Mouse (Mus musculus): ENCODE results near the gene Vps11. TPM values are rescaled to one million over a fixed set of nuclear protein-coding genes. Genes with fewer than 3 reads are reported as not detected.
A peak's percentile ranks its signal among the peaks of the same experiment; 100 is the strongest.
"Not testable (repeated sequence)": the region's sequence is repeated elsewhere in the genome, so short reads cannot be mapped to it uniquely, and the experiment has no call there.

Gene Vps11
- polyA plus RNA-seq, 1 experiment from 2014 or later = 37.8 TPM

DNA sequence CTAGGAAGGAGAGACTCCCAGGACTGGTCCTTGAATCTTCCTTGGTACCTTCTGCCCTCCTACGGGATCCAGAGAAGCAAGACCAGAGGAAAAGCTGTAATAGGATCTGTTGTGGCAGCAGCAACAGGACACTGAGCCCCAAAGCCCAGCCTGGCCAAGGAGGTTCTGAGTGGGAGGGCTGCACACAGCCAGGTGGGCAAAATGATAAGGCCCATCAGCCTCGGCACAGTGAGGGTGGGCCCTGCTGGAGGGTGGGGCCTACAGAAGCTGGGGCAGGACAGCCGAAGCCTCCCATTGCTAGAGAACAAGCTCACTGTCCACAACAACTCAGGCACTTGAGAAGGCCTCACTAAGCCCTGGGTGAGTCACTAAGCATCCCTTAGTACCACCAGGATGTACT is 19.3 kb downstream of the Vps11 start:
- no peaks in the 10 kb centered on the region for H3K27me3 ChIP-seq (replicated peaks)
- no peak overlapping the region for H3K27ac ChIP-seq
- no peak overlapping the region for H3K9ac ChIP-seq
- 86% methylated on average over 3 of the region's 3 CpGs for WGBS
- ATAC-seq (ENCODE audit: low FRiP score, low read depth) = no peak
- no peaks in the 10 kb centered on the region for H3K9me3 ChIP-seq
- H3K4me1 ChIP-seq = peaks cover 17% of the 10 kb centered on the region
- 0 out of 2 replicates have a peak overlapping the region, but pooled peaks have one; percentile 5 for H3K4me2 ChIP-seq (replicated peaks)
- no peak overlapping the region; the same call in 1 of the 2 replicates for H3K4me3 ChIP-seq
- peaks cover 20% of the 10 kb centered on the region for H3K36me3 ChIP-seq

DNA sequence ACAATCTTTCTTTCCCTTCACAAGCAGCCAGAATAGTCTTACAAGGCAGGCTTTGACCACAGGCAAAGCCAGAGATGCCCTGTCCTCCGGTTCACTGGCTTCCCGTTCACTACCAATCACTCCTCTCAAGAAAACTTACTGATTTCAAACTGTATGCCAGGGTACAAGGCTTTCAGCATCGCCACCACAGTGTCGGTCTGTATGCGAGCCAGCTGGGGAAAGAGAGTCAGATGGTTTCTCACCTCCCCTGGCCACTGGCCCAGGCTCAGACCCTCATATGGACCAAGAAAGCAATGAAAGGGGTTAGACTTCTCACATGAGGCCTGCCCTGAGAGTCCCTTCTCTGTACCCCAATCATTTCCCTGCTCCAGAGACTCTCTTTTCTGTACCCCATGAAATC is 20.0 kb downstream of the Vps11 start:
- 89% methylated on average over 5 of the region's 5 CpGs for WGBS
- H3K27ac ChIP-seq = no peak overlapping the region

DNA sequence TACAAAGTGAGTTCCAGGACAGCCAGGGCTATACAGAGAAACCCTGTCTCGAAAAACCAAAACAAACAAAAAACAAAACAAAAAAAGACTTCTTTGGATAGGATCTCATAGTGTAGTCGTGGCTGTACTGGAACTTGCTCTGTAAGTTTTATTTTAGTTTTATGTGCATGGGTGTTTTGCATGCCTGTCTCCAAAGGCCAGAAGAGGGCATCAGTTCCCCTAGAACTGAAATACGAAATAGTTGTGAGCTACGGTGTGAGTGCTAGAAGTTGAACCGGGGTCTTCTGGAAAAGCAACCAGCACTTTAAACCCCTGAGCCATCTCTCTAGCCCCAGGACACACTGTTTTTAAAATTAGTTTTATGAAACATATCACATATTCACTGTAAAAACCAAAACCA is 22.9 kb downstream of the Vps11 start:
- WGBS = 88% methylated on average over 5 of the region's 5 CpGs
- H3K4me3 ChIP-seq = no peak overlapping the region
- H3K36me3 ChIP-seq = peaks cover 20% of the 10 kb centered on the region
- peaks cover 31% of the 10 kb centered on the region for H3K4me1 ChIP-seq
- H3K9me3 ChIP-seq = no peaks in the 10 kb centered on the region
- no peak overlapping the region for H3K9ac ChIP-seq
- H3K27ac ChIP-seq = no peak overlapping the region
- no peak for ATAC-seq (ENCODE audit: low FRiP score, low read depth)
- H3K4me2 ChIP-seq (replicated peaks) = no peak overlapping the region
- H3K27me3 ChIP-seq (replicated peaks) = no peaks in the 10 kb centered on the region

More for the DNA sequence above, 20.0 kb downstream of the Vps11 start:
- peaks cover 24% of the 10 kb centered on the region for H3K4me1 ChIP-seq
- H3K36me3 ChIP-seq = peaks cover 16% of the 10 kb centered on the region; the same call in 1 of the 2 replicates
- H3K4me3 ChIP-seq = no peak overlapping the region
- H3K27me3 ChIP-seq (replicated peaks) = no peaks in the 10 kb centered on the region
- no peak overlapping the region for H3K9ac ChIP-seq
- no peak overlapping the region for H3K4me2 ChIP-seq (replicated peaks)
- no peaks in the 10 kb centered on the region for H3K9me3 ChIP-seq
- ATAC-seq (ENCODE audit: low FRiP score, low read depth) = no peak

- H3K9me3 ChIP-seq = no peaks in the 10 kb centered on the region
- H3K27ac ChIP-seq = no peak overlapping the region
- peaks cover 30% of the 10 kb centered on the region for H3K36me3 ChIP-seq
- no peak for ATAC-seq (ENCODE audit: low FRiP score, low read depth)
- peak overlapping the region; percentile 83 for H3K4me2 ChIP-seq (replicated peaks)
- no peak overlapping the region for H3K9ac ChIP-seq
- 65% methylated on average over 9 of the region's 9 CpGs for WGBS
- H3K27me3 ChIP-seq (replicated peaks) = no peaks in the 10 kb centered on the region
- no peak overlapping the region for H3K4me3 ChIP-seq
- peaks cover 23% of the 10 kb centered on the region for H3K4me1 ChIP-seq
Observed at GRCm38 (mm10) chr9:44337436-44338169, 23.9 kb downstream of the Vps11 start.

- H3K36me3 ChIP-seq = peaks cover 35% of the 10 kb centered on the region
- 74% methylated on average over 3 of the region's 3 CpGs for WGBS
- H3K9me3 ChIP-seq = no peaks in the 10 kb centered on the region
- H3K27me3 ChIP-seq (replicated peaks) = no peaks in the 10 kb centered on the region
- H3K27ac ChIP-seq = no peak overlapping the region
- no peak for ATAC-seq (ENCODE audit: low FRiP score, low read depth)
- peak overlapping the region; percentile 47; the same call in 1 of the 2 replicates for H3K9ac ChIP-seq
- peak overlapping the region; percentile 83 for H3K4me2 ChIP-seq (replicated peaks)
- peaks cover 22% of the 10 kb centered on the region for H3K4me1 ChIP-seq
- peak overlapping the region; percentile 91; the same call in 1 of the 2 replicates for H3K4me3 ChIP-seq
Observed at GRCm38 (mm10) chr9:44336964-44337363, 24.5 kb downstream of the Vps11 start.

- peak overlapping the region; percentile 47; the same call in 1 of the 2 replicates for H3K9ac ChIP-seq
- H3K27ac ChIP-seq; H3K9me3 ChIP-seq; H3K27me3 ChIP-seq (replicated peaks); ATAC-seq (ENCODE audit: low FRiP score, low read depth): not testable (repeated sequence)
- peaks cover 39% of the 10 kb centered on the region for H3K36me3 ChIP-seq
- peaks cover 22% of the 10 kb centered on the region for H3K4me1 ChIP-seq
- H3K4me2 ChIP-seq (replicated peaks) = peak overlapping the region; percentile 83
- WGBS = 26% methylated on average over 4 of the region's 4 CpGs
- peak overlapping the region; percentile 91 for H3K4me3 ChIP-seq
Observed at GRCm38 (mm10) chr9:44336513-44336912, 25.0 kb downstream of the Vps11 start.

GRCm38 (mm10) chr9:44336093-44336406 is 25.4 kb downstream of the Vps11 start:
- Histone ChIP-seq H3K4me2 (replicated peaks) (peak overlapping the region; percentile 83), H3K4me1 (peaks cover 22% of the 10 kb centered on the region), H3K4me3 (peak overlapping the region; percentile 91), H3K36me3 (peaks cover 37% of the 10 kb centered on the region), H3K27ac (peak overlapping the region; percentile 89; the same call in 1 of the 2 replicates), H3K9me3 (no peaks in the 10 kb centered on the region), H3K9ac (peak overlapping the region; percentile 97), H3K27me3 (replicated peaks) (no peaks in the 10 kb centered on the region)
- 2% methylated on average over 5 of the region's 5 CpGs for WGBS
- no peak for ATAC-seq (ENCODE audit: low FRiP score, low read depth)

DNA sequence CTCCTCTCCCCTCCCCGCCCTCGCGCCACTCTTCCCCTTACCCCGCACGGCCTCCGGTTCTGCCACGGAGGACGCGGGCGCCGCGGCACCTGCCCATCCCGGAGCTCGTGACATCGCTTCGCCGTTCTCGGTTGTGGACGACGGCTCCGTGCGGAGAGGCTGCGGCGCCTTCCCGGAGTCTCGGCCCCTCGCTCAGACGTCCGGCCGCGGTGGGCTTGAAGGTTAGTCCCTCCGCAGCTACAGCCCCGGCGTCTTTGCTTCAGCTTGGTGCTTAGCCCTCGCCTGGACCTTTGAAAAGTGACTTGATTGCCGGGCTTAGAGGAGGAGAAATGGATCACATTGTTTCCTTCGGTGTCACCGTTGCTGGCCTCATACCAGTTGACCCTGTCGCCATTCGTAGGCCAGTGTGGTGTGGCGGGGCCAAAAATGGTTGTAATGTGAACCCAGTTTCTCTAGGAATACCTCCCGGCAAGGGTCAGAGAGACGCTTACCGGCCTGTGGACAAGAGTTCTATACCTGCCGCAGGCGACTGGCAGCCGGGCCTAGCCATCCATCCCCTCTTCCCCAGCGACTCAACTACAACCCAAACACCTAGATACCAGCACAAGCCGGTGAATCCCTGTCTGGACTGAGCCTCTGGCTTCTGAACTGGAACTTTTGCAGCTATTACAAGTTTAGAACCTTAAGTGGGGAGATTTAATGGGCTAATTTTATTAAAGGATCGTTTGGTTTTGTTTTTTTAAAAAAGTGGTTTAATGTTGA is 26.0 kb downstream of the Vps11 start:
- H3K9me3 ChIP-seq = no peaks in the 10 kb centered on the region
- peak overlapping the region; percentile 83 for H3K4me2 ChIP-seq (replicated peaks)
- ATAC-seq (ENCODE audit: low FRiP score, low read depth) = no peak; the same call in 1 of the 2 replicates
- H3K4me1 ChIP-seq = peaks cover 22% of the 10 kb centered on the region
- H3K27me3 ChIP-seq (replicated peaks) = no peaks in the 10 kb centered on the region
- under 1% methylated on average over 50 of the region's 50 CpGs for WGBS
- peaks cover 38% of the 10 kb centered on the region for H3K36me3 ChIP-seq
- H3K27ac ChIP-seq = peak overlapping the region; percentile 89
- peak overlapping the region; percentile 91 for H3K4me3 ChIP-seq
- H3K9ac ChIP-seq = peak overlapping the region; percentile 97

DNA sequence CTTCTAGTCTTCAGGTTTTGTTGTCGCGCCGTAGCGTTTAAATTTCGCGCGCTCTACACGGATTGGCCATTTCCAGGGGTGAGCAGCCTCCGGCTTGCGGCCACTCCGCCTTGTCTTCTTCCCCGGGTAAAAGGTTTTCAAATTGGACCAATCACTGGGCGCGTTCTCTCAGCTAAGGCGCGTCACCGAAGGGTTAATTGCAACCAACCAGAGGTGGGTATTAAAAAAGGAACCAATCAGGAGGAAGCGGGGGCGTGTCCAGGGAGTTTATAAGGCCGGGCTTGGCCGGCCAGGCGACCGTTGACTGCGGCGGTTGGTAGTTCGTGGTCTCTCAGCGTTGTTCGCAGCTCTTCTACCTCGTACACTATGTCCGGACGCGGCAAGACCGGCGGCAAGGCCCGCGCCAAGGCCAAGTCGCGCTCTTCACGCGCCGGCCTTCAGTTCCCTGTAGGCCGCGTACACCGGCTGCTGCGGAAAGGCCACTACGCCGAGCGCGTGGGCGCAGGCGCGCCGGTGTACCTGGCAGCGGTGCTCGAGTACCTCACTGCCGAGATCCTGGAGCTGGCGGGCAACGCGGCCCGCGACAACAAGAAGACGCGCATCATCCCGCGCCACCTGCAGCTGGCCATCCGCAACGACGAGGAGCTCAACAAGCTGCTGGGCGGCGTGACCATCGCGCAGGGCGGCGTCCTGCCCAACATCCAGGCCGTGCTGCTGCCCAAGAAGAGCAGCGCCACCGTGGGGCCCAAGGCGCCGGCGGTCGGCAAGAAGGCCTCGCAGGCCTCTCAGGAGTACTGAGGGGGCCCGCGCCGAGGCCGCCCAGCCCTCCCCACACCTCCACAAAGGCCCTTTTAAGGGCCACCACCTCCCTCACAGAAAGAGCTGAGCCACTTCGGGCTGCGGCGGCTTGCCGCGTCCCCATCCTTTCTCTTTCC is 26.8 kb downstream of the Vps11 start, which contains the start of gene H2afx:
TSS of gene H2afx (plus strand) at position 299 of the 935 bp plus-strand sequence.
- Histone ChIP-seq H3K27ac (peak within 1 kb of the TSS; percentile 89), H3K36me3 (peaks cover 46% of the 10 kb centered on the region), H3K9ac (peak within 1 kb of the TSS; percentile 97), H3K9me3 (no peaks in the 10 kb centered on the region), H3K4me3 (peak within 1 kb of the TSS; percentile 91), H3K4me2 (replicated peaks) (peak within 1 kb of the TSS; percentile 83), H3K4me1 (peaks cover 22% of the 10 kb centered on the region), H3K27me3 (replicated peaks) (no peaks in the 10 kb centered on the region)
- peak; percentile 97 for ATAC-seq (ENCODE audit: low FRiP score, low read depth)
- WGBS = under 1% methylated on average over 91 of the region's 91 CpGs

DNA sequence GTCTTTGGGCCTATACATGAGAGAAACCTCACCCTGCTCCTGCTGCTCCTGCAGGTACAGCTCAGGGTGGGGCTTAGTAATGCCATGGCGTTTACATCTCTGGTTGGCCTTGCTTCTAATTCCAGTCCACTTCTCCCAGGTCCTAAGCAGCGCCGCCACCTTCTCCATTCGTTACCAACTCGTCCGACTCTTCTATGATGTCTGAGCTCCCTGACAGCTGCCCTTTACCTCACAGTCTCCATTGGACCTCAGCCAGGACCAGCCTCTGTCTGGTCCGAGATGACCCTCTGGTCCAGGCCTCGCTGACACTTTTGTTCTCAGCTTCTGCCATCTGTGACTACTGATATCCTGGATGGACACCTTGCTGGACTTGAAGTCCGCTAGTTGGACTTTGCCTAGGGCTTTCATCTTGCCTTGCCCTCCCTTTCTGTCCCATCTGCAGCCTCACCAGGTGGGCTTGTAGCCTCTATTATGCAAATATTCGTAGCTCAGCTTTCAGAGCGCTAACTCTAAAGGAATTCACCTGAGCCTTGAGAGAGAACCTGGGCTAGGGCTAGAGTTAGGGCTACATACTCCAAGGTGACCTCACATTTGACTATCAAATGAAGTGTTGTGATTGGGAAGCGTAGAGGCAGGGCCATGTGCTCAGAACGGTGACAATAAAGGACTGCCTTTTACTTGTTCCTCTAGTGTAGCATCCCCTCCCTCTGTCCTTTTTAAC is 28.4 kb downstream of the Vps11 start:
- H3K4me3 ChIP-seq = 0 out of 2 replicates have a peak overlapping the region, but pooled peaks have one; percentile 1
- H3K4me1 ChIP-seq = peaks cover 22% of the 10 kb centered on the region
- no peaks in the 10 kb centered on the region for H3K27me3 ChIP-seq (replicated peaks)
- H3K36me3 ChIP-seq = peaks cover 44% of the 10 kb centered on the region
- H3K9me3 ChIP-seq = no peaks in the 10 kb centered on the region
- ATAC-seq (ENCODE audit: low FRiP score, low read depth) = no peak
- no peak overlapping the region for H3K27ac ChIP-seq
- H3K4me2 ChIP-seq (replicated peaks) = no peak overlapping the region
- H3K9ac ChIP-seq = no peak overlapping the region
- 97% methylated on average over 13 of the region's 13 CpGs for WGBS

DNA sequence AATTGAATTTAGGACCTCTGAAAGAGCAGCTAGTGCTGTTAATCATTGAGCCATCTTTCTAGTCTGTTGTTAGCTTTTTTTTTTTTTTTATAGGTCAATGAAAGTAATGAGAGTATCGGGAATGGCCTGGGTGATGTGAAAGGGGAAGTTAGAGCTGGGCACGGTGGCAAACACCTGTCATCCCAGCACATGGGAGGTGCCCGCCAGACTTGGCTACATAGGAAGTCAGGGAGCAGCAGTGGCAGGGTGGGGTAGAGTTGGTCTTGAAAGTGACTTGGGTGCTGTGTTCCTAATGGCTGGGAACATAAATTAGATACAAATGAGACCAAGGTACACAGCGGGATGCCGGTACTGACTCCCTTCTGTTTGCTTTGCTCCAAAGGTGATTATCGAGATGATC is 30.7 kb downstream of the Vps11 start:
- Histone ChIP-seq H3K9me3 (no peaks in the 10 kb centered on the region), H3K4me1 (peaks cover 15% of the 10 kb centered on the region), H3K9ac (no peak overlapping the region), H3K4me2 (replicated peaks) (no peak overlapping the region), H3K27me3 (replicated peaks) (no peaks in the 10 kb centered on the region), H3K36me3 (peaks cover 44% of the 10 kb centered on the region), H3K4me3 (no peak overlapping the region), H3K27ac (no peak overlapping the region)
- ATAC-seq (ENCODE audit: low FRiP score, low read depth) = no peak
- WGBS = 94% methylated on average over 6 of the region's 6 CpGs
